Mouse (Mus musculus): ENCODE results near the gene Samt2. TPM values are rescaled to one million over a fixed set of nuclear protein-coding genes. Genes with fewer than 3 reads are reported as not detected.
"Not testable (repeated sequence)": the region's sequence is repeated elsewhere in the genome, so short reads cannot be mapped to it uniquely, and the experiment has no call there.

The Samt2 gene
- not detected in 2 replicates for polyA plus RNA-seq (2016; fragmentation: Nextera tagmentation; extraction: Ambion mirVana)

DNA sequence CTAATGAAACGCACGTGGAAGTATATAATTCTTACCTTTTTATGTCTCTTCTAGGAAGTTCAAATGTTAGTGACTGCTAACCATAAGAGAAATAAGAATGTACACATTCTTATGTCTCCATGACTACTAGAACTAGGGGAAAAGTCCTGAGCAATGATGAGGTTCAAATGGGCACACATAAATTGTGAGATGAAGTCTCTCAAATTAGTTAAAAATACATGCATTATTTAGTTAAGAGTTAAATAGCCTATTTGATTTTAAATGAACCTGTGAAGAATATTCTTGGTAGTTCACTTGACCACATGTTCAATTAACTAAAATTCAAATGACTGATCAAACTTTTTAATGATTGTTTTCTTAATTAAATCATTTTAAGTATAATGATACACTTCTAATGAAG lies at the start of gene Samt2:
Samt2 (minus strand) TSS at position 101 of the 400 bp plus-strand sequence.
- H3K4me1 ChIP-seq; H3K36me3 ChIP-seq; DNase-seq (ENCODE audit: low spot score); H3K27me3 ChIP-seq (ENCODE audit: insufficient read depth, poor library complexity, severe bottlenecking); H3K27ac ChIP-seq; H3K9me3 ChIP-seq; H3K4me3 ChIP-seq: not testable (repeated sequence)
- 76% methylated on average over 2 of the region's 2 CpGs for WGBS

Other genes with a start within 250 kb of the Samt2 start
- gene 4930524N10Rik, start 236.0 kb downstream of the Samt2 start, polyA plus RNA-seq (2016; fragmentation: Nextera tagmentation; extraction: Ambion mirVana) = not detected in 2 replicates
- not detected in 2 replicates for gene Samt4, start 97.4 kb downstream of the Samt2 start, polyA plus RNA-seq (2016; fragmentation: Nextera tagmentation; extraction: Ambion mirVana)